Mouse (Mus musculus) kidney, postnatal 25 days (tissue): Measurements from ENCODE around the gene Ifitm5.

Source experiments
- DNase-seq, 2 experiments: peaks; one replicate each; pipeline ENCODE4 v3.0.0; 2021; ENCODE audit warnings: mixed read lengths in 2 of 2

Gene Ifitm5

DNA sequence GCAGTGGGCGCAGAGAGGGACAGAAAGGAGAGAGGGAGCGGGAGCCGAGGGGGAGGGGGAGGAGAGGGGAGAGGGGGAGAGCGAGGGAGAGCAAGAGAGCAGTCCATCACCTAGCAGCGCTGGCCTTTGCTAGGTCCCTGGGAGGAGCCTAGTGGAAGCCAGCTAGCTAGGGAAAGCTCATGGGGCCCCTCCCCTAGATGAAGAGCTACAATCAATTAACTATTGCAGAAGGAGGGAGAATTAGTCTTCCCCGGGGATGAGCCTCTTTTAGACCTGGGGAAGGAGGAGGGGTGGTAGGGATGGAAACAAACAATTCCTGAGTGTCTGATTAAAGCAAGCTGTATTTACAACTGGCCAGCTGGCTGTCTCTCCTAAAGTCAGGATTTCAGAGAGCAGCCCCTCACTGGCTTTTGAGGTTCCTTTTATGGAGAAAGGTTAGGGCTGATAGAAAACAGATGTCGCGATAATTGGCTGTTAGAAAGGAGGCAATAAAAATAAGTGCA, 10.4 kb downstream of the Ifitm5 start:
- peak in 1 of 2 experiments; percentile 43 for DNase-seq

DNA sequence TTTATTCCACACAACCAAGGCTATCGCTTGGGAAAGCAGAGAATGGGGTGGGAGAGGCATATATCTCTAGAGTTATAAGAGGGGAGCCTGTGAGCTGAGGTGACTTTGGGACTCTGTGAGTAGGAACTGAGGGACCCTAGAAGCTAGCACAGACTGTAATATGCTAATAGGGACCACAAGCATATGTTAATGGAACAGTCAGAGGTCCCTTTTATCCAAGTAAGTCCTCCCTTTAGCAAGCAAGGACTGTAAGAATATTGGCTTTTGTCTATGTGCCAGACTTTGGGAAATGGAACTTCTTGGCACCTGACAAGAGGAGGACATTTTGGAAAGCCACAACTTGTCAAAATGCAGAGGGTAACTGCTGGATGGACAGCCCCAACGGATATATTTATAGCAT, 11.2 kb downstream of the Ifitm5 start:
- no peak for DNase-seq

DNA sequence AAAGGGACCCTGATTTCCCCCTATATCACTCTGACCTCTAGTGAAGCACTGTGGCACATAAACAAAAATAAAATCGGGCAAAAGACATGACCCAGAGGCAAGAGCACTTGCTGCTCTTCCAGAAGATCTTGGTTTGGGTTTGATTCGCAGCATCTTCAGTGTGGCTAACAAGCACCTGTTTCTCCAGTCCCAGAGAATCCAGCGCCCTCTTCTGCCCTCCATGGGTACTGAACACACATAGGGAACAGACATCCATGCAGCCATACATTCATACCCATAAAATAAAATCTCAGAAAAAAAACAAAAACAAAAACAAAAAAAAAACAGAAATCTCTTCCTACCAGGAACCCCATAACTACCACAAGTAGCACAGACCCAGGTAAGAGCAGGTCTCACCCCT, 11.7 kb downstream of the Ifitm5 start:
- peak; percentile 41 to 54 for DNase-seq

DNA sequence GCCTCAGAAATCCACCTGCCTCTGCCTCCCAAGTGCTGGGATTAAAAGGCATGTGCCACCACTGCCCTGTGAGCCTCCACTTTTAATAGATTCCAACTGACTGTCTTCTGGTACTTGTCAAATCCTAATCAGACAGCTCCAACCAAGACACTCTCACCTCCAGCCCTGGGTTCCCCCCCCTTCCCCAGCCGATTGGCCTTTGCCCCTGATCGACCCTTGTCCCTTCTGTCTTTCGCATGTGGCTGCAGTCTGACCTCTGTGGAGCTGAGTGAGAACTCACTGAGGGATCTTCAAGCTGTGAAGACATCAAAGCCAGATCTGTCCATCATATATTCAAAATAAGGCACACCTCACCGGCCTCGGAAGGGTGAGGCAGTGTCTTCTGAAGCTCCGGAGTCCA, 22.9 kb downstream of the Ifitm5 start:
- peak in 1 of 2 experiments; percentile 63 for DNase-seq

DNA sequence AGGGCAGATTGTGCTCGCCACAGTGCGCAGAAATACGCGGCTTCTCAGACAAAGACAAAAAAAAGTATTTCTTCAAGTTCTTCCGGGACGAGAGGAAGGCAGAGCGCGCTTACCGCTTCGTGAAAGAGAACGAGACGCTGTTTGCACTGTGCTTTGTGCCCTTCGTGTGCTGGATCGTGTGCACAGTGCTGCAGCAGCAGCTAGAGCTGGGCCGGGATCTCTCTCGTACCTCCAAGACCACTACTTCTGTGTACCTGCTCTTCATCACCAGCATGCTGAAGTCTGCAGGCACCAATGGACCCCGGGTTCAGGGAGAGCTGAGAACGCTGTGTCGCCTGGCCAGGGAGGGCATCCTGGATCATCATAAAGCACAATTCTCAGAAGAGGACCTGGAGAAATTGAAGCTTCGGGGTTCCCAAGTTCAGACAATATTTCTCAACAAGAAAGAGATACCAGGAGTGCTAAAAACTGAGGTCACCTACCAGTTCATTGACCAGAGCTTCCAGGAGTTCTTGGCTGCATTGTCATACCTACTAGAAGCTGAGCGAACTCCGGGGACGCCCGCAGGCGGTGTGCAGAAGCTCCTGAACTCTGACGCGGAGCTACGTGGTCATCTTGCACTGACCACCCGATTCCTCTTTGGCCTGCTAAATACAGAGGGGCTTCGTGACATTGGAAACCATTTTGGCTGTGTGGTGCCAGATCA, 26.9 kb downstream of the Ifitm5 start:
- peak in 1 of 2 experiments; percentile 43 for DNase-seq

DNA sequence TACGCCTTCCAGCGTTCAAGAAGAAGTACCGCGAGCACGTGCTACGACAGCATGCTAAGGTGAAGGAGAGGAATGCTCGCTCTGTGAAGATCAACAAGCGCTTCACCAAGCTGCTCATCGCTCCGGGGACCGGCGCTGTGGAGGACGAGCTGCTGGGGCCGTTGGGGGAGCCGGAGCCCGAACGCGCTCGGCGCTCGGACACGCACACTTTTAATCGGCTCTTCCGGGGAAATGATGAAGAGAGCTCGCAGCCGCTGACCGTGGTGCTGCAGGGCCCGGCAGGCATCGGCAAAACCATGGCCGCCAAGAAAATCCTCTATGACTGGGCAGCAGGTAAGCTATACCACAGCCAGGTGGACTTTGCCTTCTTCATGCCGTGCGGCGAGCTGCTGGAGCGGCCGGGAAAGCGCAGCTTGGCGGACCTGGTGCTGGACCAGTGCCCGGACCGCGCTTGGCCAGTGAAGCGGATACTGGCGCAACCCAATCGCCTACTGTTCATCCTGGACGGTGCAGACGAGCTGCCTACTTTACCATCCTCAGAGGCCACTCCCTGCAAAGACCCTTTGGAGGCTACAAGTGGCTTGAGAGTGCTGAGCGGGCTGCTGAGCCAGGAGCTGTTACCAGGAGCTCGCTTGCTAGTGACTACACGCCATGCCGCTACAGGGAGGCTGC, 27.6 kb downstream of the Ifitm5 start:
- peak; percentile 92 to 95 for DNase-seq

DNA sequence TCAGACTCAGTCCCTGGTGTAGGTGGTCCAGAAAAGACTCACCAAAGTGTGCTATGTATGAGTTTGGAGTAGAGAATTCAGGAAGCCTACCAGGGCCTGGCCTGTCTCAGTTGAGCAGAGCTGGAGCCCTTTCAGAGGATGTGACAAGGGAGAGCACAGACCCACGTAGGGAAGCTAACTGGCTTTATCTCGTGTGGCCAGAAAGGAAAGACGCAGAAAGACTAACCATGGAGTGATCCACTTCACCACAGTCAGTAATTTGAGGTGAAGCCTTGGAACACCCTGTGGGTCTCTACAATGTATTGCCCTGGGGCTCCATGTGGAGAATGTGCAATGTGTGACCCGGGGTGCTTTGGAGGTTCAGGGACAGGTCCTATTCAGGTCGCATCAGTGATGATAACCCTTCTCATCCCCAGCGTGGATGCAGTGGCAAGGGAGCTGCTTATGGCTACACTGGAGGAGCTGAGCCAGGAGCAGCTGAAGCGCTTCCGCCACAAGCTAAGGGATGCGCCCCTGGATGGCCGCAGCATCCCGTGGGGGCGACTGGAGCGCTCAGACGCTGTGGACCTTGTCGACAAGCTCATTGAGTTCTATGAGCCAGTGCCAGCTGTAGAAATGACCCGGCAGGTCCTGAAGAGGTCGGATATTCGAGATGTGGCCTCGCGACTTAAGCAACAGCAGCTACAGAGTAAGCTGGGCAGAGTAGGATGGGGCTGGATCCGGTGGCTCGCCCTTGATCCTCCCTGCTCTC, 28.7 kb downstream of the Ifitm5 start:
- peak; percentile 46 to 73 for DNase-seq

DNA sequence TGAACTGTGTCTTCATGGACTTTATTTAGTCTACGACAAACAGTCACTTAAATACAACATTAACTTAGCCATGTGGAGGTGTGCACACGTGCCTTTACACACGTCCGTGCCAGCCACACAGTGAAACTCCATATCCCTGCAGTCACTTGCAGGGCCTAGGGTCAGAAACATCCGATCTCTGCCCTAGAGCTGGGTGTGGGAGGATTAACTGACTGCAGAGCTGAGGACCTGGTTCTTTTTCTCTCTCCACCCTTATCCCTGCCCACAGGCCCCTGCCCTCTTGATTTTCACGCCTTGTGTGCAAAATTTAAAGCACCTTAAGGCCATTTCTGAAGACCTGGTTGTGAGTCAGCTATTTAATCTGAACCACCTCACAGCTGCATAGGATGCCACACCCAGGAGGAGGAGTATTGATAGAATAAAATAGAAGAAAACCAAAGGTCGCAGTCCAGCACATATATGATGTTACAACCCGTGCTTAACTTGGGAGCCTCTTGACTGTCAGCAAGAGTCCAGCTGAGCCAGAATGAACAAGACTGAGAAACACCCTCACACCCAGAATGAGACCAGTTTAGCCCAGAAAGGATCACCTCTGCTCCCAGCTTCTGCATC, 29.6 kb downstream of the Ifitm5 start, which contains the start of gene Nlrp6:
TSS of gene Nlrp6 (plus strand) at position 485 of the 612 bp plus-strand sequence.
- peak in 1 of 2 experiments; percentile 11 for DNase-seq

DNA sequence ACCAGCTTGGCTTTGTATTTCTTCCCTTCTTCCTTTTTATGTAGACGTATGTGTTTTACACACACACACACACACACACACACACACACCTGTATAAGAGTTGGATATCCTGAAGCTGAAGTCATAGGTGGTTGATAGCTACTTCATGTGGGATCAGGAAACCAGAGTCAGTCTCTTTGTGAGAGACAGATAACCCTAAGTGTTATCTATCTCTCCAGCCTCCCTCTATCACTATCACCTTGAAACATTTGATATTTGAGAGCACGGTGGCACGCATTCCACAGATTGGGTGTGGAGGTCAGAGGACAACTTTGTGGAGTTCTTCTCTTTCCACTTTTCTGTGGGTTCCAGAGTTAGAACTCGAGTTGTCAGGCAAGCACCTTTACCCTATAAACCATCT, 30.2 kb downstream of the Ifitm5 start:
- peak in 1 of 2 experiments; percentile 0 for DNase-seq

DNA sequence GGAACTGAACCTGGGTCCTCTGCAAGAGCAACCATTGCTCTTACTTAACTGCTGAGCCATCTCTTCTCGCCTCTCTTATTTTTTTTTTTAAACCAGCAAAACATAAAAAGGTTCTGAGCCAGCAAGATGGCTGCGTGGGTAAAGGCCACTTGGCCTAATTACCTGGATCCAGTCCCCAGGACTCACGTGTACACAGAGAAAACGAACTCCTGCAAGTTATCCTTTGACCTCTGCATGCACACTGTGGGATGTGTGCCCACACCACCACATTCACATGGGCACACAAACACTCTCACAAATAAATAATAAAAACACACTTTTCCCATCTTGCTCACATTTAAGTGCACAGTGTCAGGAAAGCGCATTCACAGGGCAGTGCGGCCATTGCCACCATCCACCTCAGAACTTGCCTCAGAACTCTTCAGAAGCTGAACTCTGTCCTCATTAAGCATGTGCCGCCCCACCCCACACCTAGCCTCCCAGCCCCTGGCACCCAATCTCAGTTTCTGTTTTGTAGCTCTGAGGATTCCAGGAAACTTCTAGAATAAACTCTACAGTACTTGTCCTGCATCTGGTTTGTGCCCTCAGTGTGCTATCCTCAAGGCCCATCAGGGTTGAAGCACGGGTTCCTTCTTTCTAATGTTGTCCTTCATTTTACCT, 35.9 kb downstream of the Ifitm5 start:
- peak; percentile 71 to 81 for DNase-seq

DNA sequence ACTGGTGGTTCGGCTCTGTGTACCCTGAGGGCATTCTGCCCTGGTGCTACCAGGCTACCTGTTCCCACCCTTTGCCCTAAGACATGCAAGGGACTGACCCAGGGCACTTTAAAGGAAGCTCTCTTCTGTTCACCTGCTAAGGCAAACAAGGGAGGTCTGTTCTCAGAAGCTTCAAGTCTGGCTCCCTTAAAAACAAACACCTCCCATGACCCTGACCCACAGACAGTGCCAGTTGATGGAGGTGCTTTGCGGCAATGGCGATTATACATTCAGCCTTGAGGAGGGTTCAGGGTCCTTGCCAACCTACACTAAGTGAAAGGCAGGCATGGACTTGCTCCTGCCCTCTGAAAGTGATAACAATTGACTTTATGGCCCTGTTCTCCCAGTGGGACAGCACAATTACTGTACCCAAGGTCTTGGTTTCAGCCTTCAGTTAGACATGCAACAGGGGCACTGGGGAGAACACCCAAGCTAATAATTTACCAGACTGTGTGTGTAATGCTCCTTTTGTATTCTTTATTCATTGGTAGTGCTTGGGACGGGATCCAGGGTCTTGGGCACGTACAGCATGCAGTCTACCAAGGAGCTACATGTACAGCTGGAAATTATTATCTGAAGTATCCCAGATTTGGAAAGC, 37.1 kb downstream of the Ifitm5 start:
- DNase-seq: peak; percentile 61 to 62

DNA sequence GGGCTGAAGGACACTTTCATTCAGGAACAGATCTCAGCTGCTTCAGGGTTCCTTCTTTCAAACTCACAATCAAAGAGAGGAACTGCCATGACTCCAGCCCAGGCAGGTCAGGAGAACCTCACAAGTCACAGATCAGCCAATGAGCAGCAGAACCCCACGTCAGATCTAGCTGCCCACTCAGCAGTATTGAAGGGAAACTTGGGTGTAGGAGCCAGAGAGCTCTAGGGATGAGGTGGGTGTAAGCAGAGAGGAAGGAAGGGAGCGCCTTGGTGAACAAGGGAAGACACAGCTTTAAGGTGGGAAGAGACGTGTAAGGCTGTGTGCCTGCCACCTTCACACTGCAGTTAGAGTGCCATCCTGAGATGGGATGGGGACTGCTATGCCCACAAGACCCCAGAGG, 37.8 kb downstream of the Ifitm5 start:
- DNase-seq: peak in 1 of 2 experiments; percentile 26

DNA sequence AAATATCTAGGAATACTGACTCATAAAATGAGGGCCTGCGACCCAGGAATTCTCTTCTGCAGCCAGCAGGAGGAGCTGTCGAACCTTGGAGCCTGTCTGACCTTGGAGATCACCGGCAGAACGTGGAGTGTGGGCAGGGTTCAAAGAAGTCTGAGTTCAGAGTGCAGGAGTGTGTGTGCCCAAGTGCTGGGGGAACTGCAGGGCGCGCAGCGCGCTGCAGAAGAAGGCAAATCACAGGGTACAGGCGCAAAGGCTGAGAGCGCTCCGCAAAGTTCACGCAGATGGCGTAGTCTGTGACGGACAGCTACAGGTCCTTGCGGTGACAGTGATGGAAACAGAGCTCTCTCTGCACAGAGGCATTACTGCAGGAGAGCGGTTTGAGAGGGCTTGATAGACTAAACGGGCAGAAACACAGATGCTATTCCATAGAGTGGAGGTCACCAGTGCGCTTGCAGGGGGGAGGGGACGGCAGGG, 41.4 kb downstream of the Ifitm5 start:
- DNase-seq: peak; percentile 88 to 91

DNA sequence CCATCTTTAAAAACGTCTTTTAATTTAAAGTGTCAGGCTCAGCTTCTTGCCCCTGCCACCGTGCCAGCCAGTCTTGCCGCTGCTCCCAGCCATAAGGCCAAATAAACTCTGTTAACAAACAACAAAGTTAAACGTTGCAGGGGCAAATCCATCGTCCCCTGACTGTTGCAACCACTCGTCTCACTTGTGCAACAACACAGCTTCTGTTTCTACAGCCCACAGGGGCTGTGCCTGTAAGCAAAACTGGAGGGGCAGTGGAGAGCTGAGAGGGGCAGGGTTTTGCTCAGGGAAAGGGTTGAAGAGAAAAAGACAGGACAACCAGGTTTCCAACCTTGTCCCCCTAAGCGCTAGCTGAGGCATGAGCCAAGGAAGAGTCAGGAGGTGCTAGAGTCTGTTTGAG, 41.9 kb downstream of the Ifitm5 start:
- no peak for DNase-seq

DNA sequence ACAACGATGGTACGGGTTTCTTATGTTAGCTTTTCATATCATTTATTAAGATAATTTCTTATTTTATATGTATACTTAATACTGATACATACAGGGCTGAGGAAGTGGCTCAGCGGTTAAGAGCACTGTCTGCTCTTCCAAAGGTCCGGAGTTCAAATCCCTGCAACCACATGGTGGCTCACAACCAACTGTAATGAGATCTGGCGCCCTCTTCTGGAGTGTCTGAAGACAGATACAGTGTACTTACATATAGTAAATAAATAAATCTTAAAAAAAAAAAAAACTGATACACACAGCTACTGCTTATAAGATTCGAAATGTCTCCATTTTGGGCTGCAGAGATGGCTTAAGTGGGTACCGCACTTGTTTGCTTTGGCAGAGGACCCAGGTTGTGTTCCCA, 42.4 kb downstream of the Ifitm5 start:
- no peak for DNase-seq

DNA sequence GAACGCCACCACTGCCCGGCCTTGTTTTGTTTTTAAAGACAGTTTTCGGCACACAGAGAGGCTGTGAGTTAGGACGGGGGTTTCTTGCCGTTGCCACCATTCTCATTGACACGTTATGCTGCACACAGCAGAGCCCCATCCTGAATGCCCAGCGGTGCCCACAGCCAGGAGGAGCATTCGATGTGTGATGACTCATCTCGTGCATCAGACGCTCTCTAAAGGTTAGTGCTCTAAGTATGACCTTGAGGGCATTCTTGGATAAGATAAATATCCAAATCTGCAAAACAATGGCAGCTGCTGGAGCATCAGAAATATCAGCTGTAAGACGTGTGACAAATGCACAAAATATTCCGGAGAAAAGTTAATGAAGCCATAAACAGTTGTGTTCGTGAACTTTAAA, 43.0 kb downstream of the Ifitm5 start:
- no peak for DNase-seq

DNA sequence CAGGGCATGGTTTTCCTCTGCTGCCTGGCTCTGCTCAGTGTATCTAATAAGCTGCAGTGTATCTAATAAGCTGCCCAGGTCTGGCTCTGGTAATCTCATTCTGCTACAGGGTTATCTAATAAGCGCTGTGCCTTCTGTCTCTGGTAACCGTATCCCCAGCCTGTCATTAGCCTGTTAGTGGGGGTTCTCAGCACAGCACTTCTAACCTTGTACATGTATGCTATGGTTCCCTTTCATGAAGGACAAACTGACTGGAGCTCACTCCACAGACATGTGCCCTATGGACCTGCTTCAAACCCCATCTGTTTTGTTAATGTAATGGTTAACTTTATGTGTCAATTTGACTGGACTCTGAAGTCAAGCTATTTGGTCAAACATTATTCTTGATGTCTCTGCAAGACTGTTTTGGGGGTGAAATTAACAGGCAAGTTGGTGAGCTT, 44.4 kb downstream of the Ifitm5 start:
- peak in 1 of 2 experiments; percentile 54 for DNase-seq

DNA sequence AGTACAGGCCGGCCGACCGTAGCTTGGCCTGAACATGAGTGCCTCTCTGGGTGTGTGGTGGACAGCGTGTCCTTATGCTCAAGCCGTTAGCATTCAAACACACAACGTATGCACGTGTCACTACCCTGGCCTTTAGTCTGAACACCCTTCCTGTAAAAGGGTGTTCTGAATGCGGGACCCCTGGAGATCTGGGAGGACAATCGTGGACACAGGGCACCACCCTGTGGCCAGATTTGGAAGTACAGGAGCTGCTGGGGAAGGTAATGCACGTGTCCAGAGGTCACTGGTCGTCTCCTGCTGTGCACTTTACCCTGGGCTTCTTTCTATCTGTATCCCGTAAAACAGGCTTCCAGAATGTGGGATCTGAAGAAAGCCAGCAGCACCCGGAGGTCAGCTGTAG, 46.9 kb downstream of the Ifitm5 start:
- peak; percentile 80 to 90 for DNase-seq

DNA sequence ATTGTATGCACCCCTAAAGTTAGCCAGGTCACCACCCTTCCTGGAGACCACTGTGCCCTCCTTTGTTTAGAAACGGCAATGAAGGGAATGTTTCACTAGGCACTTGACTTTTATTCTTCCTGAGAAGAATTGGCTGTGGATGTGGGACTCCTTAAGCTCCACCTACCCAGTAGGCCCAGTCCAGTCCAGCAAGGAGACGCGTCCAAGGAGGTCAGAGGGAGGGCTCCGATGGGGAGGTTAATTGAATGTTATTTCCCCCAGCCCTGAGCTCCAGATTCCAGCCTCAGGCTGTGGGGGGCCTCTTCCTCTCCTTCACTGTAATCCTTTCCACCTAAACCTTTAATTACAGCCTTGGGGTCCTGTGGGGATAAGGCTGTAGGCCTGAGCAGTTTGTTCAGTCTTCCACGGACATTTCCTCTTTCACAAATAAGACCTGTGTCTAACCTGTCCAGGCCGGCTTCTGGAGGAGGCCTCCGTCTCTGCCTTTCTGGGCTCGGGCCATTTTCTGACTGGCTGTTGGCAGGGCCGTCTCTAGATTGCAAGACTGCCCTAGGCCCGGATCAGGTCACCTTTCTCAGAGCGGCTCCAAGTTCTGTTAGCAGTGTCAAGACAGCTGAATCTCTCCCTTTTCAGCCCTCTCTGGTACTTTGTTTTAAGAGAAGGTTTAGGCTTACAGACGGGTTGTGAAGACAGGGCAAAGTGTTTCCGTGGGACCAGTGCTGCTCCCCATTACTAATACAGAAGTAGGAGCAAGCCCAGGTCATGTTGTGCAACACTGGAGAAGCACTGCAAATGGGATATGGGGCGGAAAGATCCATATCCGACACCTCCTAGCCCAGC, 47.8 kb downstream of the Ifitm5 start:
- peak in 1 of 2 experiments; percentile 58 for DNase-seq

DNA sequence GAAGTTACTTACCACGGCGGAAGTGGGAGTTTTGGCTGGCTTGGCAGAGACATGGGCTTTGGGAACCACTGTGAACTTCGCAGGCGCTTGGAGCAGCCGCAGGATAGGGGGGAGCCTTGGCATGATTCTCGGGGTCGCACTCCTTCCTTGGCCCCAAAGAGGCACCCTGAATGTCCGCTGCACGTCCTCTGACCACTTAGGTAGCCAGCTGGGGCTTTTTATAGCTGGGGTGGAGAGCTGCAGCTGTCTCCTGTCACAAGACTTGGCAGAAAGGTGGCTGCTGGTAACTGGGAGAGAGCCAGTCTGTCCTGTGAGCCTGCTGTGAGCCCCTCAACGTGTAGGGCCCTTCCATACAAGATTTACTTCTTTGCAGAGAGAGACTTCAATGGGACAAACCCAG, 49.9 kb downstream of the Ifitm5 start, which contains the start of gene Cox8b:
TSS of gene Cox8b (minus strand) at position 227 of the 400 bp plus-strand sequence.
- DNase-seq: no peak

DNA sequence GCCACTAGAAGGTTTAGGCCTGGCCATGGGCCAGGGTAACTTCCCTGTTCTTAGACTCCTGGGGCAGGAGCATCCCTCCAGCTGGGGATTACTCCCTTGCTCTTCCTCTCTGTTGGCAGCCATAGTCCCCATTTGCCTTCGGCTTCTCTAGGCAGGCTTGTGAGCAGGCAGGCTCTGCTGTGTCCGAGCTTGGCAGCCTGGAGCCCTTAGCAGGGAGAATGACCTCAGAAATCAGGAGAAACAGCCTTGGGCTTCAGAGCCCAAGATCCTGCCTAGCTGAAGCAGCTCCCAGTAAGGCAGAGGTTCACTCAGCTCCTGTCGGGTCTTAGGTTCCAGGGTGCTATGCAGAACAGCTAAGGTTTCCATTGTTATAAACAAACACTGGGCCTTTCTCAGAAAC, 51.0 kb downstream of the Ifitm5 start:
- DNase-seq: no peak
